Mouse (Mus musculus) ES-CJ7 (cell line): ENCODE results near the gene Klhl3.

Source experiments
- DNase-seq: peaks from one replicate; pipeline ENCODE4 v3.0.0; 2011; ENCODE audit warnings: low read depth, low spot score

Klhl3 gene

DNA sequence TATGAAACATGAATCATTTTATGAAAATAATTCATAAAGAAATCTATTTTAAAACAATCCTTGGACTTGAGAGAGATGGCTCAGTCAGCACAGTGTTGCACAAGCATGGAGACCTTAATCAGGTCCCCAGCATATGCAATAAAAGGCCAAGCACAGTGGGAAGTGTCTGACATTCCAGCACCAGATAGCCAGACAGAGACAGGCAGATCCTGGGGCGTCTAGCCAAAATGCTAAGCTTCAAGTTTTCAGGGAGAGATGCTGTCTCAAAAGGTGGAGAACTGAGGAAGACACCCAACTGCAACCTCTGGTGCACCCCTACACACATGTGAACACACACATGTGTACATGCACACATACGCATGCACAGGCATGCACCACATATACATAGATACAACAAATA is 153.1 kb downstream of the Klhl3 start:
- DNase-seq, result no peak

DNA sequence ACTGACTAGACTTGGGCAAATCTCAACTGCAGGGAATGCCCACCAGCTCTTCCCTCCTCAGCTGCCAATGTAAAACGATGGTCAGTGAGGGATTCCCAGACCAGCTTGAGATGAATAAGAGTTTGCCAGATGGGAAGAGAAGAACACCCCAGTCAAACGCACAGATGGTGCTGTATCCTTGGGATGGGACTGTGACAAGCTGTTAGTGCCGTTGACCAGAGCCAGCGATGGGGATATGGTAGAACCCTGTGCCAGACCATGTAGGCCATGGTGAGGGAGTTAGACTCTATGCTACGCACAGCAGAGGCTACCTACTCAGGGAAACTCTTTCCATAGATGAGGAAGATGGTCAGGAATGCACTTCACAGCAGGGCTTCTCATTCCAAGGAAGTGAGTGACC is 153.6 kb downstream of the Klhl3 start:
- DNase-seq, result no peak
